Mouse (Mus musculus) lung, postnatal 4 days (tissue): ENCODE measurements around the gene Uncx.
"Not testable (repeated sequence)": the region's sequence is repeated elsewhere in the genome, so short reads cannot be mapped to it uniquely, and the experiment has no call there.

Experiments used
- DNase-seq, 2 experiments: peaks; one replicate each; pipeline ENCODE4 v3.0.0; 2021

Uncx gene

DNA sequence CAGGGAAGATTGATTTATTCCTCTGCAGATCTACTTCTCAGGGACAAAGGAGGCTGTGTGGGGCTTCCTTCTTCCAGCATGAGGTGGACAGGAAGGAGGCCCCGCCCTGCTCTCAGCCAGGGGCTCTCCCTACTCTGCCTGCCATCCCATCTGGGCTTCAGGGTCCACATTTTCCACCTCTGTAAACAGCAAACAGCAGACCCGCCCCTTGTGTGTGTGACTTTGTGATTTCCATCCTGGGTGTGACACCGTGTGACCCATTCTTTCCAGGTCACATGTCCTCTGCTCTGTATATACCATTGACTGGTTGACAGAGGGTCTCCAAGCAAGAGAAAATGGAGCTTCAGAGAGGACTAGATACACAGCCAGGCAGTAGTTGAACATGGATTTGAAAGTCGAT, 22.2 kb downstream of the Uncx start:
- no peak for DNase-seq

- DNase-seq = peak in 1 of 2 experiments; percentile 49
Measured at GRCm38 (mm10) chr5:139566640-139567399, 23.5 kb downstream of the Uncx start.

DNA sequence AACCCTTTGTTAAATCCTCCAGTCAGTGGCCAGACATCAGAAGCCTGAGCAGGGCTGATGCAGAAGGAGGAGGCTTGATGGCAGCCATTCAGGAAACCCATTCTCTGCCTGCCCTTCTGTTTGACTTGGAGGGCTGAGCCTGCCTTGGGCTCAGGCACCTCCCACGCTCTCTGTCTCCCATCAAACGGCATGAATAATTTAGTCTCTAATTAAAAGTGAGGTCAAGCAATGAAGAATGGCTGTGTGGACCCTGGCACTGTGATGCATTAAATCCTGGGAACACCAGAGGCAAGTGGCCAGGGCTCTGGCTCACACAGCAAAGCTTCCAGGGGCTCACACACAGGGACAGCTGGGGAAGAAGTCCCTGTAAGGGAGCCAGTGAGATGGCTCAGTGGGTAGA, 24.8 kb downstream of the Uncx start:
- DNase-seq = no peak

GRCm38 (mm10) chr5:139572526-139572925, 29.2 kb downstream of the Uncx start:
- DNase-seq = no peak

- DNase-seq = no peak
Measured at GRCm38 (mm10) chr5:139573606-139574311, 30.5 kb downstream of the Uncx start.

- DNase-seq = no peak
Measured at GRCm38 (mm10) chr5:139575054-139575453, 31.8 kb downstream of the Uncx start.

- DNase-seq = no peak
Measured at GRCm38 (mm10) chr5:139580171-139580743, 37.0 kb downstream of the Uncx start.

DNA sequence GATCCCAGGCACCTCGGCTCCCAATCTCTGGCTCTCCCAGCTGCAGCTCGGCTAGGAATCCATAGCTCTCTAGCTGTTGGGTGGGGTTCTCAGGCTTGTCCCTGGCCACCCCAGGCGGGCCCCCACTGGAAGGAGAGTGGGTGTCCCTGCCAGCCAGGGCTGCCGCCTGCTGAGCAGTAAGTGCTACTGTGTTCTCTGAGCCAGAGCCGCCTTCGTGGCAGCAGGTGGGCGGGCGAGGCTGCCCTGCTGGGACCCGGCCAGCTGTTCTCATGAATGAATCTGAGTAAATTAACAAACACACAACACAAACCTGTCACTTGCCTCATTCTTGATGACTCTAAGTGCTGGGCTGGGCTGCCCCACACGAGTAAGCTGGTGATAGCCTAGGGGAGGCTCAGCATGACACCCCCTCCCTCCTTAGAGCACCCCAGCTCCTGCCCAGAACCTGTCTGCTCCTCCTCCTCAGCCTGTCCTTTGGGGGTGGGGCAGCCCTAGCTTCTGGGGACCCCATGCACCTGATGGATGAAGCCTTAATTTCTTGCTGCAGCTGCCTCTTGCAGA, 38.1 kb downstream of the Uncx start:
- DNase-seq = no peak

- peak in 1 of 2 experiments; percentile 7 for DNase-seq
Measured at GRCm38 (mm10) chr5:139584971-139585747, 41.9 kb downstream of the Uncx start.

- no peak for DNase-seq
Measured at GRCm38 (mm10) chr5:139585748-139586060, 42.4 kb downstream of the Uncx start.

DNA sequence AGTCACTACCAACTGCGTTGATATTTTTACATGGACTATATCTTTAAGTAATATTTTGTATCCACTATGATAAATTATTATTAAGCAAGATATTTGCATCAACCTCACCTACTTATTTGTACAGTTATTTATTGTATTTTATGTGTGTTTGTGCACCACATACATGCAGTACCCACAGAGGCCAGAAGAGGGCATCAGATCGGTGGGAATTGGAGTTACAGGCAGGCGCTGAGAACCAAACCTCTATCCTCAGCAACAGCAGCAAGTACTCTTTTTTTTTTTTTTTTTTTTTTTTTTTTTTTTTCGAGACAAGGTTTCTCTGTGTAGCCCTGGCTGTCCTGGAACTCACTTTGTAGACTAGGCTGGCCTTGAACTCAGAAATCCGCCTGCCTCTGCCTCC, 44.2 kb downstream of the Uncx start:
- not testable (repeated sequence) for DNase-seq

DNA sequence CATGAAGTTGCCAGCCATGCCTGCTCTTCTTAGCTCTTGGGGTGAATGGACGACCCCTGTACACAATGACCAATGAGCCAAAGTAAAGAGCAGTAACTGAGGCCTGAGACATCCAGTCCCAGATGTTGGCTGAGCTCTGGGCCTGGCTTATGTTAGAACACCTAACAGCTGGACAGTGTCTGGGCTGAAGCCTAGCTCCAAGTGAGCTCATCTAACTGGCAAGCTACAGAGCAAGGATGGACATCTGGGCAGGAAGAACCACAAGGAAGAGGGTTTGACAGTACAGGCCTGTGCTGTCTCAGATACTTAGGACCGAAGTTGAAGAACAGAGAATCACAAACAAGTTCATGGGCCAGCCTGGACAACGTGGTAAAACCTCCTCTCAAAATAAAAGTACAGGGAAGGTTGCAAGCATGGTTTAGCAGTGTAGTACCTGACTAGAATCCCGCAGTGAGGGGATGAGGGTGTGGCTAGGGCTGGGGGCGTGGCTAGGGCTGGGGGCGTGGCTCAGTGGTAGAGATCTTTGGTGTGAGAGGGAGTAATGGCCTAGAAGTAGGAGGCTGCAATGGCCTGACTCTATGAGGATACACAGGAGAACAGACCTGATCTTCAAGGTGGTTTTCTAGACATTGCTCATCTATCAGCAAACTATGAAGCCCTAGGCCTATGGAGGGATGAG, 47.5 kb downstream of the Uncx start:
- not testable (repeated sequence) for DNase-seq

- no peak for DNase-seq
Measured at GRCm38 (mm10) chr5:139592011-139592410, 48.7 kb downstream of the Uncx start.

DNA sequence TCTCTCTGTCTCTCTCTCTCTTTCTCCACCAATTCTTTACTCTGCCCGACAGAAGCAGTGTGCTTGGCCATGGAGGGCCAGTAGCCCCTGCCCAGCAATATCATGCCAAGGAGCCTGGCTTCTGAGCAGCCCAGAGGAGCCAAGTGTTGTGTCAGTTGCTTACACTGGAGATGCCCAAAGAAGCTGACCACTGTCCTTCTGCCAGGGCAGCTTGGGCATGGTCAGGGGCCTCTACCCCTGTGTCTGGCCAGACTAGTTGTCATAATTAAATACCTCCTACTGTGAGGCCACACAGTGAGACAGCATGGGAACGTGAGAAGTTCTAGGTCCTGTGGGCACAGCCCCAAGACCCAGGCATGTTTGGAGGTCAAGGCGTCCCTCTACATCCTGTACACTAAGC, 49.6 kb downstream of the Uncx start:
- no peak for DNase-seq

- no peak for DNase-seq
Measured at GRCm38 (mm10) chr5:139593746-139594145, 50.5 kb downstream of the Uncx start.

- no peak for DNase-seq
Measured at GRCm38 (mm10) chr5:139595001-139595400, 51.7 kb downstream of the Uncx start.
